Mouse (Mus musculus) limb, embryonic 13.5 days (tissue): ENCODE data around the gene Fen1. TPM values are rescaled to one million over a fixed set of nuclear protein-coding genes. Genes with fewer than 3 reads are reported as not detected.
"Not testable (repeated sequence)": the region's sequence is repeated elsewhere in the genome, so short reads cannot be mapped to it uniquely, and the experiment has no call there.

Experiments
- ATAC-seq: fragments of 200-750 bp; cut with Nextera tagmentation; 2 replicates; pipeline ENCODE4 v1.8.0; 2017; ENCODE audit warnings: low read depth, moderate number of reproducible peaks, moderate TSS enrichment; ENCODE audit not compliant: low FRiP score
- H3K27ac ChIP-seq: fragments of 300-500 bp; sonication (generic); 2 replicates; pipeline ENCODE4 v1.5.1; 2015; ENCODE audit warnings: inconsistent platforms, mild to moderate bottlenecking, moderate library complexity
- H3K27me3 ChIP-seq: fragments of 300-500 bp; sonication (generic); 2 replicates; pipeline ENCODE4 v1.6.1; 2015; ENCODE audit warnings: mild to moderate bottlenecking, inconsistent platforms
- H3K36me3 ChIP-seq: fragments of 300-500 bp; sonication (generic); 2 replicates; pipeline ENCODE4 v1.6.1; 2015; ENCODE audit warnings: inconsistent platforms, mild to moderate bottlenecking, moderate library complexity
- H3K4me1 ChIP-seq: fragments of 300-500 bp; sonication (generic); 2 replicates; pipeline ENCODE4 v1.6.1; 2015; ENCODE audit warnings: inconsistent platforms
- H3K4me2 ChIP-seq: fragments of 300-500 bp; sonication (generic); replicated peaks from 2 replicates; pipeline ENCODE4 v1.6.1; 2015; ENCODE audit warnings: inconsistent platforms, mild to moderate bottlenecking, moderate library complexity
- H3K4me3 ChIP-seq: fragments of 300-500 bp; sonication (generic); 2 replicates; pipeline ENCODE4 v1.5.1; 2015; ENCODE audit warnings: moderate library complexity, mild to moderate bottlenecking, inconsistent platforms
- H3K9ac ChIP-seq: fragments of 300-500 bp; sonication (generic); 2 replicates; pipeline ENCODE4 v1.6.1; 2015; ENCODE audit warnings: mild to moderate bottlenecking, inconsistent platforms
- H3K9me3 ChIP-seq: fragments of 300-500 bp; sonication (generic); 2 replicates; pipeline ENCODE4 v1.6.1; 2016; ENCODE audit warnings: inconsistent platforms
- WGBS: fragments of 180-500 bp; shearing (Covaris S2); methylation state at CpG from one replicate; pipeline ENCODE4 v1.1.7; 2015; 5-methylcytosine and 5-hydroxymethylcytosine counted together
- polyA plus RNA-seq: library from polyadenylated mRNA; unstranded; fragments of >200 nt; fragmentation: Nextera tagmentation; extraction: Ambion mirVana; gene quantifications from 2 replicates; pipeline ENCODE4 v1.2.1, GENCODE M21; 2015

The Fen1 gene
- polyA plus RNA-seq, 1 experiment from 2014 or later: 78.4 TPM

- WGBS: 86% methylated on average over 5 of the region's 5 CpGs
- H3K9me3 ChIP-seq: no peaks in the 10 kb centered on the region
- ATAC-seq: no peak
- H3K4me3 ChIP-seq: no peak overlapping the region
- no peaks in the 10 kb centered on the region for H3K4me1 ChIP-seq
- H3K27me3 ChIP-seq: no peaks in the 10 kb centered on the region
- no peaks in the 10 kb centered on the region for H3K36me3 ChIP-seq
- no peak overlapping the region for H3K9ac ChIP-seq
- no peak overlapping the region for H3K4me2 ChIP-seq
- no peak overlapping the region for H3K27ac ChIP-seq
Measured at GRCm38 (mm10) chr19:10173116-10173718, 30.8 kb downstream of the Fen1 start.

- no peaks in the 10 kb centered on the region; the same call in 1 of the 2 replicates for H3K27me3 ChIP-seq
- no peak overlapping the region for H3K4me3 ChIP-seq
- no peak for ATAC-seq
- no peaks in the 10 kb centered on the region for H3K36me3 ChIP-seq
- no peaks in the 10 kb centered on the region for H3K4me1 ChIP-seq
- H3K9me3 ChIP-seq: no peaks in the 10 kb centered on the region
- H3K4me2 ChIP-seq: no peak overlapping the region
- H3K27ac ChIP-seq: no peak overlapping the region
- H3K9ac ChIP-seq: no peak overlapping the region
Measured at GRCm38 (mm10) chr19:10171846-10172245, 32.1 kb downstream of the Fen1 start.

- Histone ChIP-seq H3K4me3 (no peak overlapping the region), H3K27ac (no peak overlapping the region), H3K4me2 (no peak overlapping the region), H3K4me1 (no peaks in the 10 kb centered on the region), H3K36me3 (no peaks in the 10 kb centered on the region), H3K9me3 (no peaks in the 10 kb centered on the region), H3K9ac (no peak overlapping the region), H3K27me3 (no peaks in the 10 kb centered on the region; the same call in 1 of the 2 replicates)
- 79% methylated on average over 7 of the region's 7 CpGs for WGBS
- ATAC-seq: no peak
Measured at GRCm38 (mm10) chr19:10171359-10171758, 32.6 kb downstream of the Fen1 start.

- H3K36me3 ChIP-seq: no peaks in the 10 kb centered on the region
- no peaks in the 10 kb centered on the region for H3K9me3 ChIP-seq
- no peak overlapping the region for H3K4me3 ChIP-seq
- no peaks in the 10 kb centered on the region for H3K4me1 ChIP-seq
- no peak overlapping the region for H3K27ac ChIP-seq
- no peak overlapping the region for H3K9ac ChIP-seq
- no peak overlapping the region for H3K4me2 ChIP-seq
- H3K27me3 ChIP-seq: no peaks in the 10 kb centered on the region; the same call in 1 of the 2 replicates
- 46% methylated on average over 1 of the region's 1 CpGs for WGBS
- no peak for ATAC-seq
Measured at GRCm38 (mm10) chr19:10170466-10170865, 33.5 kb downstream of the Fen1 start.

GRCm38 (mm10) chr19:10169692-10170330, 34.2 kb downstream of the Fen1 start:
- H3K36me3 ChIP-seq, H3K9me3 ChIP-seq, H3K27ac ChIP-seq, H3K4me1 ChIP-seq, H3K4me2 ChIP-seq, H3K27me3 ChIP-seq, ATAC-seq, H3K9ac ChIP-seq, H3K4me3 ChIP-seq: not testable (repeated sequence)
- 87% methylated on average over 3 of the region's 3 CpGs for WGBS

DNA sequence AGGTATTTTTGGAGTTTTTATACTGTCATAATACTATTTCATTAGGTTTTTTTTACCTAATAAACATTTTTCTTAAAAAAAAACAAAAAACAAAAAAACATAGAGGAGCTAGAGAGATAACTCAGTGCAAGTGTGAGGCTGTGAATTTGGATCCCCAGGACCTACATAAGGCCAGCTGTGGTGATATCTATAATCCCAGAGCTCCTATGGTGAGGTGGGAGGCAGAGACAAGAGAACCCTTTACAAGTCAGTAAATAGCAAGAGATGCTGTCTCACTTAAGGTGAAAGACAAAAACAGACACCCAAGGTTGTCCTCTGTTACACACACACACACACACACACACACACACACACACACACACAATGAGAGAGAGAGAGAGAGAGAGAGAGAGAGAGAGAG, 34.8 kb downstream of the Fen1 start:
- no peaks in the 10 kb centered on the region for H3K36me3 ChIP-seq
- H3K9ac ChIP-seq: no peak overlapping the region
- H3K4me1 ChIP-seq: no peaks in the 10 kb centered on the region
- H3K27ac ChIP-seq: no peak overlapping the region
- no peaks in the 10 kb centered on the region; the same call in 1 of the 2 replicates for H3K27me3 ChIP-seq
- ATAC-seq: no peak
- no peaks in the 10 kb centered on the region for H3K9me3 ChIP-seq
- no peak overlapping the region for H3K4me2 ChIP-seq
- H3K4me3 ChIP-seq: no peak overlapping the region

GRCm38 (mm10) chr19:10168441-10168840, 35.5 kb downstream of the Fen1 start:
- Histone ChIP-seq H3K36me3 (no peaks in the 10 kb centered on the region), H3K27ac (no peak overlapping the region), H3K4me3 (no peak overlapping the region), H3K9me3 (no peaks in the 10 kb centered on the region), H3K27me3 (no peaks in the 10 kb centered on the region; the same call in 1 of the 2 replicates), H3K4me1 (no peaks in the 10 kb centered on the region), H3K9ac (no peak overlapping the region), H3K4me2 (no peak overlapping the region)
- 79% methylated on average over 3 of the region's 3 CpGs for WGBS
- no peak for ATAC-seq

GRCm38 (mm10) chr19:10167951-10168350, 36.0 kb downstream of the Fen1 start:
- Histone ChIP-seq H3K27me3 (no peaks in the 10 kb centered on the region; the same call in 1 of the 2 replicates), H3K4me1 (no peaks in the 10 kb centered on the region), H3K4me3 (no peak overlapping the region), H3K9me3 (no peaks in the 10 kb centered on the region), H3K36me3 (no peaks in the 10 kb centered on the region), H3K4me2 (no peak overlapping the region), H3K27ac (no peak overlapping the region), H3K9ac (no peak overlapping the region)
- WGBS: 82% methylated on average over 1 of the region's 1 CpGs
- ATAC-seq: no peak

DNA sequence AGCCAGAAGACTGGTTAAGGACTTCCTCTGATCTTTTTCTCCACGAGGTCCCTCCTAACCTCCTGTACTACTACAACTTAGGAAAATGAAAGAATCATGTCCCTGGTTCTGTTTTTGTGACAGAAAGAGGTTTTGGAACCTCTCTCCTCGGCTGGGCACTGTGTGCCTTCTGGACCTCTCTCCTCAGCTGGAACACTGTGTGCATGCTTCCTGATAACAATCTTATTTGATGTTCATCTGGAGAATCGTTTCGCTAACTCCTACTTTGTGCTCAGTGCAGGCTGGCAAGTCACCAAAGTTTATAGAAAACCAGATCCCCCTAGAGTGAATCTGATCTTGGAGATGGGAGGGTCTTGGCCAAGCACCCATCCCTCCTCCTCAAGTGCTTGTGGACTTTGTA, 36.9 kb downstream of the Fen1 start:
- Histone ChIP-seq H3K27me3 (no peaks in the 10 kb centered on the region; the same call in 1 of the 2 replicates), H3K9ac (no peak overlapping the region), H3K4me3 (no peak overlapping the region), H3K36me3 (no peaks in the 10 kb centered on the region), H3K9me3 (peaks cover 3% of the 10 kb centered on the region; the same call in 1 of the 2 replicates), H3K27ac (no peak overlapping the region), H3K4me1 (no peaks in the 10 kb centered on the region), H3K4me2 (no peak overlapping the region)
- WGBS: 72% methylated on average over 4 of the region's 4 CpGs
- no peak for ATAC-seq

DNA sequence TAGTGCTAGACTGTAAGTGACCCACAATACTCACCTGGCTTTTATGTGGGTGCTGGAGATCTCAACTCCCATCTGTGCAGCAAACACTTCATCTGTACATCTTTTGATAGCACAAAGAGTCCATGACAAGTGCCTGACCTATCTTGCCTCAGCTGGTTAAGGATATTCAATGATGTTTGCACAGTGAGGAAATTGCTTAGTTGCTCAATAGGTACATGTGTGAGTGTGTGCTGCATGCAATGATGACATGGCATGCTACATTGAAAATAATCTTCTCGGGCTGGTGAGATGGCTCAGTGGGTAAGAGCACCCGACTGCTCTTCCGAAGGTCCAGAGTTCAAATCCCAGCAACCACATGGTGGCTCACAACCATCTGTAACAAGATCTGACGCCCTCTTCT, 38.0 kb downstream of the Fen1 start:
- not testable (repeated sequence) for H3K27ac ChIP-seq, H3K4me3 ChIP-seq, H3K9me3 ChIP-seq, H3K9ac ChIP-seq, H3K27me3 ChIP-seq, ATAC-seq, H3K4me2 ChIP-seq, H3K4me1 ChIP-seq, H3K36me3 ChIP-seq
- 74% methylated on average over 4 of the region's 4 CpGs for whole genome bisulfite sequencing

- H3K9me3 ChIP-seq: peaks cover 3% of the 10 kb centered on the region; the same call in 1 of the 2 replicates
- no peak overlapping the region for H3K27ac ChIP-seq
- no peaks in the 10 kb centered on the region for H3K4me1 ChIP-seq
- H3K4me3 ChIP-seq: no peak overlapping the region
- no peak overlapping the region for H3K9ac ChIP-seq
- H3K36me3 ChIP-seq: no peaks in the 10 kb centered on the region
- no peaks in the 10 kb centered on the region; the same call in 1 of the 2 replicates for H3K27me3 ChIP-seq
- H3K4me2 ChIP-seq: no peak overlapping the region
- 89% methylated on average over 3 of the region's 3 CpGs for WGBS
- ATAC-seq: no peak
Measured at GRCm38 (mm10) chr19:10163896-10164295, 40.1 kb downstream of the Fen1 start.

- H3K27me3 ChIP-seq: no peaks in the 10 kb centered on the region
- no peak for ATAC-seq
- no peaks in the 10 kb centered on the region for H3K36me3 ChIP-seq
- no peaks in the 10 kb centered on the region for H3K4me1 ChIP-seq
- no peak overlapping the region for H3K4me2 ChIP-seq
- WGBS: 58% methylated on average over 2 of the region's 2 CpGs
- no peak overlapping the region for H3K4me3 ChIP-seq
- no peak overlapping the region for H3K27ac ChIP-seq
- H3K9ac ChIP-seq: no peak overlapping the region
- peaks cover 2% of the 10 kb centered on the region; the same call in 1 of the 2 replicates for H3K9me3 ChIP-seq
Measured at GRCm38 (mm10) chr19:10157725-10158124, 46.2 kb downstream of the Fen1 start.

GRCm38 (mm10) chr19:10149189-10149588, 54.8 kb downstream of the Fen1 start:
- Histone ChIP-seq H3K27ac (no peak overlapping the region), H3K4me3 (no peak overlapping the region), H3K9me3 (no peaks in the 10 kb centered on the region), H3K36me3 (no peaks in the 10 kb centered on the region), H3K4me1 (no peaks in the 10 kb centered on the region), H3K9ac (no peak overlapping the region), H3K27me3 (no peaks in the 10 kb centered on the region), H3K4me2 (no peak overlapping the region)
- WGBS: 40% methylated on average over 3 of the region's 3 CpGs
- no peak for ATAC-seq
